Mouse (Mus musculus): ENCODE measurements around the gene Gm5622. TPM values are rescaled to one million over a fixed set of nuclear protein-coding genes. Genes with fewer than 3 reads are reported as not detected.
"Not testable (repeated sequence)": the region's sequence is repeated elsewhere in the genome, so short reads cannot be mapped to it uniquely, and the experiment has no call there.

The Gm5622 gene
- not detected in 2 replicates for polyA plus RNA-seq (2016; fragmentation: Nextera tagmentation; extraction: Ambion mirVana)

DNA sequence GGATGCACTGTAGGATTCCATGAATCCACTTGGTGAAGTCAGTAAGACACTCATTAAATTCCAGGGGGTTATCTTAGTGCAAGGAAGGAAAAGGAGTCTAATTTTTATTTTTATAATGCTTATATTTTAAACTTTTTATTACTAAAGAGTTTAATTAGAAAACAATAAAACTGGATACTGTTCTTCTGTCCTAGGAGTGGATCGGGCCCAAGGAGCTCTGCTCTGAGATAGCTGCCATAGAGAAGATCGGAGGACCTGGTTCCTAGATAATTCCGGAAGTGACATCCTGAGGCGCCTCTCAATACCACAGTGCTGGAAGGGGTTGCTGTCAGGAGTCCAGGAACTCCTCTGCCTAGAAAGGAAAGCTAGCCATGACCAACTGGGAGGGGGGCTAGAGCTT lies at the start of gene Gm5622:
TSS of gene Gm5622 (plus strand) at position 301 of the 400 bp plus-strand sequence.
- 91% methylated on average over 4 of the region's 4 CpGs for WGBS
- no peaks in the 10 kb centered on the region for H3K9me3 ChIP-seq
- no peak within 1 kb of the TSS for H3K4me2 ChIP-seq (replicated peaks)
- ATAC-seq (ENCODE audit: low FRiP score, low read depth): no peak
- no peak within 1 kb of the TSS for H3K4me3 ChIP-seq
- H3K27ac ChIP-seq: no peak within 1 kb of the TSS
- no peaks in the 10 kb centered on the region for H3K27me3 ChIP-seq (replicated peaks)
- no peaks in the 10 kb centered on the region for H3K4me1 ChIP-seq
- no peaks in the 10 kb centered on the region for H3K36me3 ChIP-seq
- no peak within 1 kb of the TSS for H3K9ac ChIP-seq

DNA sequence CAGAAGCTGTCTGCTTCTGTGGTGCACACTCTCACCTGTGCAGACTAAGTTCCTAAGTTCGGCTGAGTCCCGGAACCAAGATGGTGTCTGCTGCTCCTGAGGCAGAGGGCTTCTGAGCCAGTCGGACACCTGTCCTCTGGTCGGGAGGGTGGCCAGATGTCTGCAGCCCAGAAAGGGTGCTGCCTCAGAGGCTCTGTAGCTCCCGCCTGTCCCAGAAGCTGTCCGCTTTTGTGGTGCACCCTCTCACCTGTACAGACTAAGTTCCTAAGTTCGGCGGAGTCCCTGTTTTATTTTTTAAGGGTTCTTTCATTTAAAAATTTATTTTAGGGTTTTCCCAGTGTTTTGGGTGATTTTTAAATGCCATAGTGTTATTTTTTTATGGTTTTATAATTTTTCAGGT lies 45.2 kb upstream of the Gm5622 start:
- Histone ChIP-seq H3K27ac (no peak overlapping the region), H3K27me3 (replicated peaks) (no peaks in the 10 kb centered on the region), H3K4me3 (no peak overlapping the region), H3K36me3 (no peaks in the 10 kb centered on the region), H3K4me2 (replicated peaks) (no peak overlapping the region), H3K9ac (no peak overlapping the region), H3K9me3 (no peaks in the 10 kb centered on the region), H3K4me1 (no peaks in the 10 kb centered on the region)
- no peak for ATAC-seq (ENCODE audit: low FRiP score, low read depth)
- WGBS: 94% methylated on average over 8 of the region's 8 CpGs

DNA sequence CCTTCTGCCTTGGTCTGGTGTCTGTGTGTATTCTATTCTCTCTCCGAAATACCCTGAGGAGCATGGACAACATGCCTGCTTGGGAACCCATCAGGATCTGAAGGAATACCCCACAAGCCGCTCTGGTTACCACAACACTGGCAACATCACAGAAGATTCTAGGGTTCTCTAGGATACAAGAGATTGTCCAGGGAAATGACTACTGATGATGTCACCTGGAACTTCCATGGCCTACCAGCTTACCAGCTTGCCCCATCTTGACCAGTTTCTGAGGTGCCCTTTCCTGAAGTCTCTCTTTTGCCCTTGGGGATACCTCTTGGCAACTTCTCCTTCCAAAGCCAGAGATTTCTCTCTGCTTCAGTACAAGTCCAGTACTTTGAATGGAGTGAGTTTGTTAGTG lies 21.4 kb downstream of the Gm5622 start, which contains the start of gene Gm17175:
TSS of gene Gm17175 (minus strand) at position 101 of the 400 bp plus-strand sequence.
- not testable (repeated sequence) for H3K9ac ChIP-seq; ATAC-seq (ENCODE audit: low FRiP score, low read depth); H3K27me3 ChIP-seq (replicated peaks); H3K36me3 ChIP-seq; H3K4me1 ChIP-seq; H3K9me3 ChIP-seq; H3K27ac ChIP-seq; H3K4me3 ChIP-seq; H3K4me2 ChIP-seq (replicated peaks)
- WGBS: 99% methylated on average over 2 of the region's 2 CpGs

DNA sequence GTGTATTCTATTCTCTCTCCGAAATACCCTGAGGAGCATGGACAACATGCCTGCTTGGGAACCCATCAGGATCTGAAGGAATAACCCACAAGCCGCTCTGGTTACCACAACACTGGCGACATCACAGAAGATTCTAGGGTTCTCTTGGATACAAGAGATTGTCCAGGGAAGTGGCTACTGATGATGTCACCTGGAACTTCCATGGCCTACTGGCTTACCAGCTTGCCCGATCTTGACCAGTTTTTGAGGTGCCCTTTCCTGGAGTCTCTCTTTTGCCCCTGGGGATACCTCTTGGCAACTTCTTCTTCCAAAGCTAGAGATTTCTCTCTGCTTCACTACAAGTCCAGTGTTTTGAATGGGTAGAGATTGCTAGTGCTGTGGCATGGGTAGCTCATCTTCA lies 39.4 kb downstream of the Gm5622 start, which contains the start of gene Gm17174:
TSS of gene Gm17174 (minus strand) at position 101 of the 400 bp plus-strand sequence.
- 94% methylated on average over 4 of the region's 4 CpGs for WGBS
- H3K4me3 ChIP-seq; H3K9me3 ChIP-seq; H3K4me2 ChIP-seq (replicated peaks); H3K27ac ChIP-seq; ATAC-seq (ENCODE audit: low FRiP score, low read depth); H3K9ac ChIP-seq; H3K36me3 ChIP-seq; H3K4me1 ChIP-seq; H3K27me3 ChIP-seq (replicated peaks): not testable (repeated sequence)

DNA sequence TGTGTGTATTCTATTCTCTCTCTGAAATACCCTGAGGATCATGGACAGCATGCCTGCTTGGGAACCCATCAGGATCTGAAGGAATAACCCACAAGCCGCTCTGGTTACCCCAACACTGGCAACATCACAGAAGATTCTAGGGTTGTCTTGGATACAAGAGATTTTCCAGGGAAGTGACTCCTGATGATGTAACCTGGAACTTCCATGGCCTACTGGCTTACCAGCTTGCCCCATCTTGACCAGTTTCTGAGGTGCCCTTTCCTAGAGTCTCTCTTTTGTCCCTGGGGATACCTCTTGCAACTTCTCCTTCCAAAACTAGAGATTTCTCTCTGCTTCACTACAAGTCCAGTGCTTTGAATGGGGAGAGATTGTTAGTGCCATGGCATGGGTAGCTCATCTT lies 58.6 kb downstream of the Gm5622 start, which contains the start of gene Gm17078:
TSS of gene Gm17078 (minus strand) at position 101 of the 400 bp plus-strand sequence.
- Histone ChIP-seq H3K36me3 (no peaks in the 10 kb centered on the region), H3K4me3 (no peak within 1 kb of the TSS), H3K27me3 (replicated peaks) (no peaks in the 10 kb centered on the region), H3K4me2 (replicated peaks) (no peak within 1 kb of the TSS), H3K9ac (no peak within 1 kb of the TSS), H3K27ac (no peak within 1 kb of the TSS), H3K9me3 (no peaks in the 10 kb centered on the region), H3K4me1 (no peaks in the 10 kb centered on the region)
- ATAC-seq (ENCODE audit: low FRiP score, low read depth): no peak
- 92% methylated on average over 1 of the region's 1 CpGs for WGBS

DNA sequence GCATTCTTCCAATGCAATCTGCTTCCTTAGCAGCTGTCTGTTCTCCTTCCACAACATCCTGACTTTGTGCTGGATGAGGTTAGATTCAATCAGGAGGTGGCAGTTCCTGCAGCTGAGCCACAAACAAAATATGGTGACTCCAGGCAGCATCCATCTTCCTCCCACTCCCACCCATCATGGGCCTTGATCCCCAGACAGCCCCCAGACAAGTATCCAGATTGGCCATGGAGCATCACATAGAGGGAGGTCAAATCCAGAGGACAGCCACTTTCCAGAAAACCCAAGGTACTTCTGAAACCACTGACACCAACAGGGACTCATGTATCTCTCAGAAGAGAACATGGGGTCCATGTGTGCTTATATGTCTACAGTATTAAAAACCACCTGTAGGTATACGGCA lies 79.8 kb downstream of the Gm5622 start:
- 97% methylated on average over 1 of the region's 1 CpGs for WGBS
- H3K27ac ChIP-seq; H3K4me1 ChIP-seq; H3K36me3 ChIP-seq; H3K4me2 ChIP-seq (replicated peaks); H3K9ac ChIP-seq; H3K9me3 ChIP-seq; ATAC-seq (ENCODE audit: low FRiP score, low read depth); H3K4me3 ChIP-seq; H3K27me3 ChIP-seq (replicated peaks): not testable (repeated sequence)

DNA sequence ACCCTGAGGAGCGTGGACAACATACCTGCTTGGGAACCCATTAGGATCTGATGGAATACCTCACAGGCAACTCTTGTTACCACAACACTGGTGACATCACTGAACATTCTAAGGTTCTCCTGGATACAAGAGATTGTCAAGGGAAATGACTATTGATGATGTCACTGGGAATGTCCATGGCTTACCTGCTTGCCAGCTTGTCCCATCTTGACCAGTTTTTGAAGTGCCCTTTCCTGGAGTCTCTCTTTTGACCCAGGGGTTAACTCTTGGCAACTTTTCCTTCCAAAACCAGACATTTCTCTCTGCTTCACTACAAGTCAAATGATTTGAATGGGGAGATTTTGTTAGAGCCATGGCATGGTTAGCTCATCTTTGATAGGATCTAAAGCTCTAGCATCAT lies 83.0 kb downstream of the Gm5622 start, which contains the start of gene Gm4181:
TSS of gene Gm4181 (minus strand) at position 101 of the 400 bp plus-strand sequence.
- ATAC-seq (ENCODE audit: low FRiP score, low read depth); H3K4me3 ChIP-seq; H3K4me2 ChIP-seq (replicated peaks); H3K36me3 ChIP-seq; H3K27me3 ChIP-seq (replicated peaks); H3K9ac ChIP-seq; H3K9me3 ChIP-seq; H3K27ac ChIP-seq; H3K4me1 ChIP-seq: not testable (repeated sequence)
- 83% methylated on average over 1 of the region's 1 CpGs for WGBS

DNA sequence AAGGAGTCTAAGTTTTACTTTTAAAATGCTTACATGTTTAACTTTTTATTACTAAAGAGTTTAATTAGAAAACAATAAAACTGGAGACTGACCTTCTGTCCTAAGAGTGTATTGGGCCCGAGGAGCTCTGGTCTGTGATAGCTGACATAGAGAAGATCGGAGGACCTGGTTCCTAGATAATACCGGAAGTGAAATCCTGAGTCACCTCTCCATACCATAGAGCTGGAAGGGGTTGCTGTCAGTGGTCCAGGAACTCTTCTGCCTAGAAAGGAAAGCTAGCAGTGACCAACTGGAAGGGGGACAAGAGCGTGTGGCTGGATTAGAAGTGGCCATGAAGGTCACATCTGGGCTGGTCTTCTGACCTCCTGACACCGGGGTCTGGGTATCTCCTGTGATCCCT lies 124.7 kb downstream of the Gm5622 start:
- H3K27me3 ChIP-seq (replicated peaks): no peaks in the 10 kb centered on the region
- ATAC-seq (ENCODE audit: low FRiP score, low read depth): no peak
- 92% methylated on average over 5 of the region's 5 CpGs for WGBS
- no peaks in the 10 kb centered on the region for H3K36me3 ChIP-seq
- H3K9me3 ChIP-seq: no peaks in the 10 kb centered on the region
- no peaks in the 10 kb centered on the region for H3K4me1 ChIP-seq
- H3K4me2 ChIP-seq (replicated peaks): no peak overlapping the region
- no peak overlapping the region for H3K4me3 ChIP-seq
- H3K9ac ChIP-seq: no peak overlapping the region
- no peak overlapping the region for H3K27ac ChIP-seq

DNA sequence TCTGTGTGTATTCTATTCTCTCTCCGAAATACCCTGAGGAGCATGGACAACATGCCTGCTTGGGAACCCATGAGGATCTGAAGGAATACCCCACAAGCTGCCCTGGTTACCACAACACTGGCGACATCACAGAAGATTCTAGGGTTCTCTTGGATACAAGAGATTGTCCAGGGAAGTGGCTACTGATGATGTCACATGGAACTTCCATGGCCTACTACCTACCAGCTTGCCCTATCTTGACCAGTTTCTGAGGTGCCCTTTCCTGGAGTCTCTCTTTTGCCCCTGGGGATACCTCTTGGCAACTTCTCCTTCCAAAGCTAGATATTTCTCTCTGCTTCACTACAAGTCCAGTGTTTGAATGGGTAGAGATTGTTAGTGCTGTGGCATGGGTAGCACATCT lies 142.8 kb downstream of the Gm5622 start, which contains the start of gene Gm17079:
TSS of gene Gm17079 (minus strand) at position 101 of the 400 bp plus-strand sequence.
- 86% methylated on average over 1 of the region's 2 CpGs for WGBS
- not testable (repeated sequence) for H3K36me3 ChIP-seq; ATAC-seq (ENCODE audit: low FRiP score, low read depth); H3K9ac ChIP-seq; H3K9me3 ChIP-seq; H3K4me1 ChIP-seq; H3K27ac ChIP-seq; H3K27me3 ChIP-seq (replicated peaks); H3K4me3 ChIP-seq; H3K4me2 ChIP-seq (replicated peaks)

Other genes starting within 250 kb of the Gm5622 start
- not detected in 2 replicates for gene Gm7247, start 191.0 kb upstream of the Gm5622 start, polyA plus RNA-seq (2016; fragmentation: Nextera tagmentation; extraction: Ambion mirVana)
- not detected in 2 replicates for gene Vmn2r88, start 142.0 kb upstream of the Gm5622 start, polyA plus RNA-seq (2016; fragmentation: Nextera tagmentation; extraction: Ambion mirVana)
- gene Vmn2r89, start 100.9 kb upstream of the Gm5622 start, polyA plus RNA-seq (2016; fragmentation: Nextera tagmentation; extraction: Ambion mirVana): not detected in 2 replicates
- not detected in 2 replicates for gene Gm17175, start 21.3 kb downstream of the Gm5622 start, polyA plus RNA-seq (2016; fragmentation: Nextera tagmentation; extraction: Ambion mirVana)
- not detected in 2 replicates for gene Gm17174, start 39.3 kb downstream of the Gm5622 start, polyA plus RNA-seq (2016; fragmentation: Nextera tagmentation; extraction: Ambion mirVana)
- not detected in 2 replicates for gene Gm17078, start 58.5 kb downstream of the Gm5622 start, polyA plus RNA-seq (2016; fragmentation: Nextera tagmentation; extraction: Ambion mirVana)
- gene Gm4181, start 82.9 kb downstream of the Gm5622 start, polyA plus RNA-seq (2016; fragmentation: Nextera tagmentation; extraction: Ambion mirVana): not detected in 2 replicates
- gene Gm17079, start 142.7 kb downstream of the Gm5622 start, polyA plus RNA-seq (2016; fragmentation: Nextera tagmentation; extraction: Ambion mirVana): not detected in 2 replicates
- gene Gm5800, start 164.4 kb downstream of the Gm5622 start, polyA plus RNA-seq (2016; fragmentation: Nextera tagmentation; extraction: Ambion mirVana): not detected in 2 replicates
- not detected in 2 replicates for gene Ang4, start 220.8 kb downstream of the Gm5622 start, polyA plus RNA-seq (2016; fragmentation: Nextera tagmentation; extraction: Ambion mirVana)
- gene AY358078, start 247.3 kb downstream of the Gm5622 start, polyA plus RNA-seq (2016; fragmentation: Nextera tagmentation; extraction: Ambion mirVana): not detected in 2 replicates